Mouse (Mus musculus) regulatory T cell (primary cell): ENCODE results near the gene Mettl16.

Experiments used
- in situ Hi-C: fragments of 300-600 bp; cut with MboI, MseI; formaldehyde crosslinking; loops from one replicate; pipeline ENCODE4 v1.15.1; 2025; ENCODE audit warnings: high pct_unique_total_duplicates

Mettl16 gene

DNA sequence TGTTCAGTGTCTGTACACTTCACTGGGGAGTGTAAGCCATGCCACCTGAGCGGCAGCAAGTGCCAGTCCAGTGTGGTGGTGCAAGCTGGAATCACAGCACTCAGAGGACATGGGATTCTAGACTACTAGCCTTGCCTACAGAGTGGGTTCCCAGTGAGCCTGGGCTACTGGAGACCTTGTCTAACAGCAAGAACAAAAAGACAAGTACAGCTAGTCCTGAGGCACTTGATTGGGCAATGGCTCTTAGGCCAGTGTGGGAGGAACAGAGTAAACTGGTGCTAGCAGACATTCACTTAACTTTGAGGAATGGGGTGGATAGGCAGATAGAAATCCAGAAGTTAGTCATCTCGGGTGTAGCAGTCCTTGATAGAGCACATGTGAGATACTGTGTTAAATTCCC lies 1.8 kb downstream of the Mettl16 start:
- in situ Hi-C loops = no loop called here

GRCm38 (mm10) chr11:74792874-74793273 lies 22.2 kb downstream of the Mettl16 start:
- in situ Hi-C loops = no loop called here

- in situ Hi-C loops = no loop called here
These were observed 30.0 kb downstream of the Mettl16 start for GRCm38 (mm10) chr11:74800658-74801057.

- in situ Hi-C loops = no loop called here
These were observed 33.5 kb downstream of the Mettl16 start for GRCm38 (mm10) chr11:74804081-74804627.

DNA sequence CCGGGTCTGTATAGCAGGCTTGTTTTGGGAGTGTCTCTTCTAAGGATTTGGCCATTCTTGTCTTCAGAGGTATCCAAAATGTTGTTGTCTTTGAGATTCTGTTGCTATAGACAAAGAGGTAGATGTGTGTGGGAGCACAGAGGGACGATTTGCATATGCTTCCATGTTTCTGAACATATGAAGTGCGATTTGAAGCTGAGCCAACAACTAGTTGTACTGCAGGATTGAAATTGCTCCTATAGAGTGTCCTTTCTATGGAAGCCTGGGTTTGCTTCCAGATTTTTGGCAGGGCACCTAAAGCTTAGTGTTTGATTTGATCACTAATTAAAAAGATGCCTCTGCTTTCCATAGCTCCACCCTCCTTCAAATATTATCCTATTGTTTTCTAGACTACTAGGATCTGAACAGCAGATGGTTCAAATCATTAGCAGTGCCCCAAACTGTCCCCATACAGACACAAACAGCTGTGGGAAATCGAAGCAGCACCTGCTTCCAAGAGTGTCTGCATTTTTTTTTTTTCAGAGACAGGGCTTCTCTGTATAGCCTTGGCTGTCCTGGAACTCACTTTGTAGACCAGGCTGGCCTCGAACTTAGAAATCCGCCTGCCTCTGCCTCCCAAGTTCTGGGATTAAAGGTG lies 36.7 kb downstream of the Mettl16 start:
- in situ Hi-C loops = no loop called here

DNA sequence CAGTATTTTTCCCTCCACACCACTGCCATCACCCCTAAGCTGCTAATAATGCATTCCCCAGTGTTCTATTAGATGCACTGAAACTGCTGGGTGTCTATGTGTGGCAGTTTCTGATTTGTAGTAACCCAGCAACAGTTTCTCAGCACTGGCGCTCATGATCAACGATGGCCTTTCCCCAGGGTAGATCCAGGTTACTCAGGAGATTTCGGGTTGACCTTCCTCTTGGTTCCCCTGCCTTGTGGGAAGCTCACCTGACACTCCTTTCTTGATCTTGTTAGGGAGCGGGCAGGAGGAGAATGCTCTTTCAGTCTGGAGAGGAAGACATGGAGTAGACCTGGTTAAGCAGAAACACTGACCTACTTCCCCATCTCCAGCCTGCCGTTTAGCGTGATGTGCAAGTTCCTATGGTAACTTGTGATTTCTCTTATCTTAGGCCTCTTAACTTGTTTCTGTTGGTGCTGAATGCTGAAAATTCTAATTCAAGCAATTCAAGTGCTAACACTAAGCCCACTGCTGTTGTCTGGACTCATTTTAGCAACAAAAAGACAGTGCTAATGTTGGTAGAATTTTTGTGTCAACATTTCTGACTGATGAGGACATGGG lies 37.7 kb downstream of the Mettl16 start:
- in situ Hi-C loops = no loop called here

- in situ Hi-C loops = loop anchor here (5.0 kb wide), 1 partner anchor 47 kb away; no protein-coding TSS in a partner anchor
These were observed 39.5 kb downstream of the Mettl16 start for GRCm38 (mm10) chr11:74810134-74810533.

GRCm38 (mm10) chr11:74811027-74811426 lies 40.4 kb downstream of the Mettl16 start:
- in situ Hi-C loops = loop anchor here (5.0 kb wide), 1 partner anchor 46 kb away; no protein-coding TSS in a partner anchor

GRCm38 (mm10) chr11:74811538-74811937 lies 40.9 kb downstream of the Mettl16 start:
- in situ Hi-C loops = loop anchor here (5.0 kb wide), 1 partner anchor 46 kb away; no protein-coding TSS in a partner anchor

DNA sequence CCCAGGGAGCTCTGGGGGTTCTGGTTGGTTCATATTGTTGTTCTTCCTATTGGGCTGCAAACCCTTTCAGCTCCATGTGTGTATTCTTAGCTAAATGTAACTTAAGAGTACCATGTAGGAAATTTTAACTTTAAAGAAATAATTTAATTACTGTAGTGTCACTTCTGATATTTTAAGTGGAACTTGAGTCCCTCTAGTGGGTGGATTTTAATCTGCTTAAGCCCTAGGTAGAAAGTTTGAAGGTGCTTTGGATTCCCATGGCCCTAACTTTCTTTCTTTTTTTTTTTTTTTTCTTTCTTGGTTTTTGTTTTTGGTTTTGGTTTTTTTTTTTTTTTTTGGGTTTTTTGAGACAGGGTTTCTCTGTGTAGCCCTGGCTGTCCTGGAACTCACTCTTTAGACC lies 45.2 kb downstream of the Mettl16 start:
- in situ Hi-C loops = no loop called here

DNA sequence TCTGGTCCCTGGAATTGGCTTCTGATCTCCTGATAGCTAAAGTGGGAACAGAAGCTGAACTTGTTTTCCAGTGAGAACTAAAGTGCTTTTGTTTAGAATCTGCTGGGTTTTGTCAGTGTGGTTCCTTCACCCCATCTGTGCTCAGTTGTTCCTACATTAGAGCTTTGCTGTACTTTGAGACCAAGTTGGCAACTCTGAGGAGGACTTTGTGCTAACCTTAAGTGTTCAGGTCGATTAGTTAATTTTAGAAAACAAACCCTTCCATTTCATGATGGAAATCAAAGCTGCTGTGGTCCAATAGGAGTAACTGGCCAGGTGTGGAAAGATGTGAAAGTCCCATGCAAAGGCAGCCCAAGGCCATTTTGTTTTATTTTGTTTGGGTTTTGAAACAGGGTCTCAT lies 50.3 kb downstream of the Mettl16 start:
- in situ Hi-C loops = no loop called here

GRCm38 (mm10) chr11:74821463-74821862 lies 50.8 kb downstream of the Mettl16 start:
- in situ Hi-C loops = no loop called here

- in situ Hi-C loops = no loop called here
These were observed 52.3 kb downstream of the Mettl16 start for GRCm38 (mm10) chr11:74822746-74823440.

- in situ Hi-C loops = no loop called here
These were observed 55.5 kb downstream of the Mettl16 start for GRCm38 (mm10) chr11:74826151-74826550.

GRCm38 (mm10) chr11:74826702-74827101 lies 56.1 kb downstream of the Mettl16 start:
- in situ Hi-C loops = no loop called here

- in situ Hi-C loops = no loop called here
These were observed 57.3 kb downstream of the Mettl16 start for GRCm38 (mm10) chr11:74827791-74828403.

DNA sequence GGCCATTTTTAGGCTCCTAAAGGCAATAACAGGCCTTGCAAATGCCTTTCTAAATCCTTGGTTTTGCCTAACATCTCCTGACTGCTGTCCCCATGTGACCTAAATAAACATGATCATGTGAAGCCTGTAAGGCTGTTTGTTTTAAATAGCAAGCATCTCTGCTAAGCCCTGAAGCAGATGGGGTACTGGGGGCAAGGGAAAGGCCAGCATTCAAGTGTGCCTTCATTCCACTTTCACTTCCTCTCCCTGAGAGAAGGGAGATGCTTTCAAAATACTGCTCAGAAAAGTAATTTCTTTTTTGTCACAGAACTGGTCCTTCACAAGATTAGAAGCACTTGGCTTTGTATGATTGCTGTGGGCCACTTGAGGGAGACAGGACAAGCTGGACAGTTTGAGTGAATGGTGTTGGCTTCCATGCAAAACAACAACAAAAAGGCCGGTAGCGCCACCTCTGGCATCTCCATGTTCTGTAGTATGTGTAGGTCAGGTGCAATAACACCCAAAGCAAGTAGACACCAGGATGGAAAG lies 57.8 kb downstream of the Mettl16 start:
- in situ Hi-C loops = no loop called here

- in situ Hi-C loops = no loop called here
These were observed 58.4 kb downstream of the Mettl16 start for GRCm38 (mm10) chr11:74828965-74829550.

DNA sequence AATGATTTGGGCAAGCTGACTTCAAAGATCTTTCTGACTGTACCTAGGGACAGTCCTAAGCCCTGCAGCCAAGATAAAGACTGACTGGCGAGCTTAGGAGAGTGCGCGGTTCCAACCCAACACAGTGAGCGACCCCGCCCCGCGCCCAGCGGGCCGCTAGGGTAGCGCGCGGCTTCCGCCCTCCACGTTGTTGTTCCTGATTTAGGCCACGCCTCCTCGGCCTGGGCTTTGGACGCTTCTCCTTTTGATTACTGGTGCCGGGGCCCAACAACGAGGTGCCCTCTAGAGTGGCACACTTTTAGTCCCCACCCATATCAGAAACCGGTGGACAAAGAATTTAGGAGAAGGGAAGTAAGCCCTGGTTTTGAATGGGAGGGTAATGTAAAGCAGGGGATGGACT lies 59.2 kb downstream of the Mettl16 start:
- in situ Hi-C loops = no loop called here

- in situ Hi-C loops = no loop called here
These were observed 59.9 kb downstream of the Mettl16 start, which contains the start of gene Mnt for GRCm38 (mm10) chr11:74830256-74831161. TSS of gene Mnt (plus strand) at chr11:74830920.
